Mouse (Mus musculus): ENCODE measurements around the gene AI661453.

AI661453 gene

GRCm38 (mm10) chr17:47441296-47442051, 5.1 kb downstream of the AI661453 start:
- no peak for DNase-seq (ENCODE audit: low spot score)

GRCm38 (mm10) chr17:47442271-47442670, 5.9 kb downstream of the AI661453 start:
- DNase-seq (ENCODE audit: low spot score), result no peak

GRCm38 (mm10) chr17:47444113-47444512, 7.7 kb downstream of the AI661453 start:
- DNase-seq (ENCODE audit: low spot score), result no peak

GRCm38 (mm10) chr17:47445518-47445917, 9.1 kb downstream of the AI661453 start:
- no peak for DNase-seq (ENCODE audit: low spot score)

- DNase-seq (ENCODE audit: low spot score), result no peak
Measured at GRCm38 (mm10) chr17:47446025-47446424, 9.6 kb downstream of the AI661453 start.

GRCm38 (mm10) chr17:47446561-47446960, 10.1 kb downstream of the AI661453 start:
- DNase-seq (ENCODE audit: low spot score), result no peak

GRCm38 (mm10) chr17:47448523-47449372, 12.3 kb downstream of the AI661453 start:
- no peak for DNase-seq (ENCODE audit: low spot score)

- no peak for DNase-seq (ENCODE audit: low spot score)
Measured at GRCm38 (mm10) chr17:47449432-47449831, 13.0 kb downstream of the AI661453 start.

- no peak for DNase-seq (ENCODE audit: low spot score)
Measured at GRCm38 (mm10) chr17:47450239-47450638, 13.8 kb downstream of the AI661453 start.

- DNase-seq (ENCODE audit: low spot score), result no peak
Measured at GRCm38 (mm10) chr17:47450880-47451565, 14.6 kb downstream of the AI661453 start.

- no peak for DNase-seq (ENCODE audit: low spot score)
Measured at GRCm38 (mm10) chr17:47452886-47453285, 16.5 kb downstream of the AI661453 start.

GRCm38 (mm10) chr17:47454675-47455074, 18.3 kb downstream of the AI661453 start:
- no peak for DNase-seq (ENCODE audit: low spot score)

GRCm38 (mm10) chr17:47458310-47458709, 21.9 kb downstream of the AI661453 start:
- no peak for DNase-seq (ENCODE audit: low spot score)

- no peak for DNase-seq (ENCODE audit: low spot score)
Measured at GRCm38 (mm10) chr17:47458936-47459335, 22.5 kb downstream of the AI661453 start.

- no peak for DNase-seq (ENCODE audit: low spot score)
Measured at GRCm38 (mm10) chr17:47459341-47459919, 23.0 kb downstream of the AI661453 start.

- no peak for DNase-seq (ENCODE audit: low spot score)
Measured at GRCm38 (mm10) chr17:47461688-47462087, 25.3 kb downstream of the AI661453 start.

GRCm38 (mm10) chr17:47462209-47462608, 25.8 kb downstream of the AI661453 start:
- no peak for DNase-seq (ENCODE audit: low spot score)

- DNase-seq (ENCODE audit: low spot score), result no peak
Measured at GRCm38 (mm10) chr17:47462728-47463388, 26.4 kb downstream of the AI661453 start.

- DNase-seq (ENCODE audit: low spot score), result no peak
Measured at GRCm38 (mm10) chr17:47464248-47464965, 28.0 kb downstream of the AI661453 start.

- DNase-seq (ENCODE audit: low spot score), result no peak
Measured at GRCm38 (mm10) chr17:47465016-47465415, 28.6 kb downstream of the AI661453 start.

GRCm38 (mm10) chr17:47466284-47466683, 29.9 kb downstream of the AI661453 start:
- DNase-seq (ENCODE audit: low spot score), result no peak

All from ovary, postnatal 14 days (tissue).